Mouse (Mus musculus) neural tube, embryonic 10.5 days (tissue): ENCODE results near the gene Ocln.
"Not testable (repeated sequence)": the region's sequence is repeated elsewhere in the genome, so short reads cannot be mapped to it uniquely, and the experiment has no call there.

Experiments
- DNase-seq: peaks from one replicate; pipeline ENCODE4 v3.0.0-alpha.2; 2017; ENCODE audit warnings: low spot score; ENCODE audit errors: extremely low spot score

The Ocln gene

DNA sequence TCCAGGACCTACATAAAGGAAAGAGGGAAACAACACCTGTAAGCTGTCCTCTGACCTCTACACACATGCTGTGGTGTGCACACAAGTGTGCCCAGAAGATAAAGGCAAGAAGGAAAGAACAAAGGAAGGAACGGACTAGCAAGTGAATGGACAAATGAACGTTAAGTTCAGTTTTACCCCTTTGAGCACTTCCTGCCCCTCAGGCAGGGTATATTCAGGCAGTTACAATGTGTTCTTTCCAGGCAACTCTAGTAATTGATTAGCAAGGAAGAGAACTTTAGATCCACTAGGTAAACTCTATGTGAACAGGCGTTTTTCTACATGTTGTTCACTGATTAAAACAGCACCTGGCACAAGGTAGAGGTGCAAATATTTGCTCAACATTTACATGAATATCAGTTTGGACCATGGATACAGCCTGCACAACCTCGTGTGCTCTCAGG is 8.3 kb downstream of the Ocln start:
- DNase-seq = no peak

DNA sequence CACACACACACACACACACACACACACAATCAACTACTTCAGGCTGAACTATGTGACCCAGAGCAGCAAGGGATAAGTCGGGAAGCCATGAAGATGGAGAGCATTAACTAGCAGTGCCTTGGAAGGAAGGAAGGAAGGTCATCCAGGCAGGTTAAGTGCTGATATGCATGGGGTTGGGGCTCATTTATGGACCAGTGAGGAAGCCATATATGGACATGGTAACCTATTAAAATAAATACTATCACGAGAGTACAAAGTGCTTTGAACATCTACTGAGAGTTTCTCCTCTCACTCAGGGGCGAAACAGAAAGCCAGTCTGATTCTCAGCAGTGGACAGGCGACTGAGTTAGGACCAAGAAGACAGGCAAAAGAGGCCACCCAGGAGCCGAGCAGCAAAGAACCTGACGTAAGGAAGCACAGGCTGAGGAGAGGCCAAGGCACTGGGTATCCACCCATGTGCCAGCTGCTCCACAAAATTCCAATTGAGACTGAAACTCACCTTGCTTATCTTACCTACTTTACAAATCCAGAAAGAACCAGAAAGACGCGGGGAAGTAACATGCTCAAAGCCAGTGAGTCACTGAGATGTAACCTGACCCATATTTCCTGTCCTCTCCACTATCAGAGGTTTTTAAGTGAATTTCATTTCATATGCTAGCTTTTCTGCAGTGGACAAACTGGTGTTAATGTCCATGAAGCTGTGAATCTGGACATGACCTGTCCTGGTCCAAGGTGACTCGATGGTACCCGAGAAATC is 9.3 kb downstream of the Ocln start:
- no peak for DNase-seq

GRCm38 (mm10) chr13:100536149-100536548 is 16.4 kb downstream of the Ocln start:
- DNase-seq = no peak

GRCm38 (mm10) chr13:100532788-100533365 is 19.6 kb downstream of the Ocln start:
- no peak for DNase-seq

GRCm38 (mm10) chr13:100526649-100527038 is 25.9 kb downstream of the Ocln start:
- DNase-seq = no peak

GRCm38 (mm10) chr13:100525935-100526648 is 26.4 kb downstream of the Ocln start:
- DNase-seq = no peak

GRCm38 (mm10) chr13:100524896-100525295 is 27.6 kb downstream of the Ocln start:
- DNase-seq = no peak

DNA sequence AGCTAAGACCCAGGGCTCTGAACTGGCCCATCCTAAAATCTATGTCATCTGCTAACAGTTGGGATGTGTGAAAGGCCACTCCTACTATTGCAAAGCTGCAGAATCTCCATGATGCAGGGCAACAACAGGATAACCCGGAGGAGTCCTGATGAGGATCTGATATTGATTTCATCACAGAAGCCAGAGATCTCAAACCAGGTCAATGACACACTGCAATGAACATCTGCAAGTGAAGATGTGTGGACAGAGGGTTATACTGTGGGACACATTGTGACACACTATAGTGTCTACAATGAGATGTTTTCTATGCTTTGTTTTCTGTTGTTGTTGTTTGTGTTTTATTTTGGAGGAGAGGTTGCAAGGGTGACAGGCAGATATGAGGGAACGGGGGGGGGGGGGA is 28.8 kb downstream of the Ocln start:
- DNase-seq = no peak

DNA sequence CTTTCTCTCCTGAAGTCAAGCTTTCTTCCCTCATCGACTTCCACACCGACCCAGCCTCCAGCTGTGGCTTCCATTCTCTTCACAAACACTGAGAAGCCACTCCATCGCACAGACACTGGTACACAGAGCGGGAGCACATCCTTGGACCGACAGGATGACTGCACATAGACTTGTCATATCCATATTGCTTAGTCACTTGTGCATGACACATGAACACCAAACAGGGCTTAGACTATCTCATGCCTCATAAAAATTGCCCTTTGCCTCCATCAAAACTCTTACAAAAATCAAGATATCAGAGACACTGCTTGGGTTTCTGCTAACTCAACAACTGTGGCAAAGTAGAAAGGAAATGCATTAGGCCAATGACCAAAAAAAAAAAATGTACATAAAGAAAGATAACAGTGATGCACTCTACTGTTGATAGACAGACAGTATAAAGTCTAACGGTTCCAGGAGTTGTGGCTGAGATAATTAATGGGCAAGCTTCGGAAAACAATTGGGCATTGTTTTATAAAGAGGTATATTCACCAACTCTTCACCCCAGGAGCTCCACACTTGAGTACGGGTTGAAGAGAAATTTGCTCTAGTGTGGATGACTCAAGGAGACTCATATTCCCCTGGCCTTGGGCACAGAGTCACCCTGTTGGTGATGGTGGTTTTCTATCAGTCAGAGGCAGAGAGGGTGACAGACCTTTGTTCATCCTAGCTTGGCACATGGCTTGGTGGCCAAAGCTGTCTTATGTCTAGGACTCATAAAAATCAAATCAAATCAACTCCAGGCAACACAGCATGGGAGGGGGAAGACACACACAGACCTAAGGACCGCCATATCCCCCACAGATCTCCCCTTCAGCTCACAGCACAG is 30.6 kb downstream of the Ocln start:
- DNase-seq = no peak

GRCm38 (mm10) chr13:100519162-100519561 is 33.4 kb downstream of the Ocln start:
- no peak for DNase-seq

GRCm38 (mm10) chr13:100518191-100518590 is 34.3 kb downstream of the Ocln start:
- DNase-seq = no peak

GRCm38 (mm10) chr13:100517652-100518153 is 34.8 kb downstream of the Ocln start:
- DNase-seq = no peak

DNA sequence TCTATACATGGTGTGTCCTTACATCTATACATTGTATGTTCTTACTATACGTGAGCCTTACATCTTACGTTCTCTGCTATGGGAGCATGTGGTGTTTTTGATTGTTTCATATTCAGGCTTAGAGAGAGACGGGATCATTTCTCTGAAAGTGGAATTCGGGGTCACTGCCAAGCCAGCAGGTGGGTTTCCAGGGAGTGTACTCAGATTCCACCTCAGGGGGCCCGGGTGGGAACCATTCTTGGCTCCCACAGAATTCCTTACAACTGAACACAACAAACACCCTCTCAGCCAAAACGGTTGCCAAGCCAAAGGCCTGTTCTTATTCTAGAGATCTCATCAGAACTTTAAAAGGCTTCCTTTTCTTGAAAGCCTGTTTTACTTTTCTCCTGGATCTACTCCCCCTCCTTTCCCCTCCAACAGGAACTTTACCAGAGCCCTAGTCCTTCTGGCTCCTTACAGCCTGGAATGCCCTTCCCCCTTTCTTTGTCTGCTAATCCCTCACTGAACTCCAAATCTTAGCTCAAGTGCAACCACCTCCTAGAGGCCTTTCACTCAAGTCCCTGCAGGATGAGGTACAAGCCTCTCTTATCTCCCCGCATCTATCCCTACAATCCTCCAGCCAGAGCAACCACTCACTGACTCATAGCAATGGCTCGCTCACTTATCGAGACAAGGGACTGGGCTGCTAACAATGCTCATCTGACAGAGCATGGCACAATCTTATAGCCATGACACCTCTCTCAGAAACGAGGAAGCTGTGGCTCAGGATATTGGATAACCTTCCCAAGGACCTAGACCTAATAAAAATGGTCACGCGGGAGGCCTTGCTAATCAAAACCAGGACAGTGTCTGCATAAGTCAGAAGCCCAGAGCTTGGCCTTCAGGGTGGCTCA is 36.1 kb downstream of the Ocln start:
- DNase-seq = no peak

- DNase-seq = no peak
Observed at GRCm38 (mm10) chr13:100512792-100513191, 39.7 kb downstream of the Ocln start.

DNA sequence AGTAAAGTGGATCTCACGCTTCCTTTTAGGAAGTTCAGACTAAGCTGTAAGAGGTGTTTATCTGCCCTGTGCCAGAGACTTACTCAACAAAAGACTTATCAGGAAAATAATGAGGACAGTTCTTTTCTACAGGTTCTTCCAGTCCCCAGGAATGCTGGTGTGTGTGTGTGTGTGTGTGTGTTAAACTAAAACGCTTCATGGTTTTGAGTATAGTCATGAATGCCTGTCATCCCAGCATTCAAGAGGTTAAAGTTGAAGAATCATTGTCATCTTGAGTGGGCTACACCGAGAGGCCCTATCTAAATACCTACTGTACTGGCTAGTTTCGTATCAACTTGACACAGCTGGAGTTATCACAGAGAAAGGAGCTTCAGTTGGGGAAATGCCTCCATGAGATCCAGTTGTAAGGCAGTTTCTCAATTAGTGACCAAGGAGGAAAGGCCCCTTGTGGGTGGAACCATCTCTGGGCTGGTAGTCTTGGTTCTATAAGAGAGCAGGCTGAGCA is 40.6 kb downstream of the Ocln start:
- no peak for DNase-seq

GRCm38 (mm10) chr13:100511146-100511859 is 41.2 kb downstream of the Ocln start:
- no peak for DNase-seq

- not testable (repeated sequence) for DNase-seq
Observed at GRCm38 (mm10) chr13:100499625-100500024, 52.9 kb downstream of the Ocln start.

DNA sequence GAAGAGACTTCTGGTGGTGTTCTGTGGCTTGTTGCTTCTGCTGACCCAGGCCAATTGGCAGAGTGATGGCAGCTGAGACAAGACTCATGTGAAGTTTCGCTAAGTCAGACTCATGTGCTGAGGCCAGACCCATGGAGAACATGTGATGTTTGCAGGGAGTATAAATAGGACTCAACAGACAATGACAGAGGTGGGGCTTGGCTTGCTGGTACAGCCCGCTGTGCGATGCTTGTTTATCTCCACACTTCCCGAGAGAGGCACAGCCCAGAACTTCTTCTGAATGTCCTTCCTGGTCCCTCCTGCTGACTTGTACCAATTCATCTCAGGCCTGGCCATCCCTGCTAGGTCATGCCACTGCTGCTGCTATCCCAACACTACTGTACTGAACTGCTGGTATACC is 57.2 kb downstream of the Ocln start:
- no peak for DNase-seq

DNA sequence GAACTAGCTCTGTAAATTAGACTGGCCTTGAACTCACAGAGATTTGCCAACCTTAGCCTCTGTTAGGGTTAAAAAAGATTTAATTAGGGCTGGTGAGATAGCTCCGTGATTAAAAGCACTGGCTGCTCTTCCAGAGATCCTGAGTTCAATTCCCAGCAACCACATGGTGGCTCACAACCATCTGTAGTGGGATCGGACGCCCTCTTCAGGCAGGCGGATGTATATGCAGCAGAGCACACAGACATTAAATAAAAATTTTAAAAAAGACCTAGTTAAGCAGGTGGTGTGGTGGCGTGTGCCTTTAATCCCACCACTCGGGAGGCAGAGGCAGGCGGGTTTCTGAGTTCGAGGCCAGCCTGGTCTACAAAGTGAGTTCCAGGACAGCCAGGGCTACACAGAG is 58.1 kb downstream of the Ocln start:
- DNase-seq = not testable (repeated sequence)
